Mouse (Mus musculus): ENCODE data around the gene Cpne6. TPM values are rescaled to one million over a fixed set of nuclear protein-coding genes. Genes with fewer than 3 reads are reported as not detected.

The Cpne6 gene
- polyA plus RNA-seq, 1 experiment, result not detected

- WGBS, result 57% methylated on average over 7 of the region's 7 CpGs
- Histone ChIP-seq H3K4me3 (replicated peaks; ENCODE audit: control insufficient read depth, low read depth, low read length) (no peak overlapping the region), H3K4me1 (ENCODE audit: control insufficient read depth, insufficient read depth, low read length) (no peaks in the 10 kb centered on the region), H3K27ac (ENCODE audit: control insufficient read depth, insufficient read depth, low read depth, low read length, poor library complexity) (no peak overlapping the region)
- TF ChIP-seq POLR2A (IDR thresholded peaks at IDR 0.05; ENCODE audit: borderline replicate concordance, control insufficient read depth, low read depth, low read length) (no peak), CTCF (IDR thresholded peaks at IDR 0.05; ENCODE audit: control insufficient read depth, insufficient read depth, low read length) (no peak)
Observed at GRCm38 (mm10) chr14:55507801-55508200, 2.4 kb upstream of the Cpne6 start.

- Histone ChIP-seq H3K4me3 (replicated peaks; ENCODE audit: control insufficient read depth, low read depth, low read length) (no peak overlapping the region), H3K27ac (ENCODE audit: control insufficient read depth, insufficient read depth, low read depth, low read length, poor library complexity) (no peak overlapping the region), H3K4me1 (ENCODE audit: control insufficient read depth, insufficient read depth, low read length) (no peaks in the 10 kb centered on the region)
- TF ChIP-seq POLR2A (IDR thresholded peaks at IDR 0.05; ENCODE audit: borderline replicate concordance, control insufficient read depth, low read depth, low read length) (no peak), CTCF (IDR thresholded peaks at IDR 0.05; ENCODE audit: control insufficient read depth, insufficient read depth, low read length) (no peak)
- WGBS, result 77% methylated on average over 10 of the region's 10 CpGs
Observed at GRCm38 (mm10) chr14:55509540-55509939, 705 bp upstream of the Cpne6 start.

GRCm38 (mm10) chr14:55511037-55511436 lies 792 bp downstream of the Cpne6 start:
- TF ChIP-seq POLR2A (IDR thresholded peaks at IDR 0.05; ENCODE audit: borderline replicate concordance, control insufficient read depth, low read depth, low read length), result no peak
- no peak for TF ChIP-seq CTCF (IDR thresholded peaks at IDR 0.05; ENCODE audit: control insufficient read depth, insufficient read depth, low read length)
- H3K4me1 ChIP-seq (ENCODE audit: control insufficient read depth, insufficient read depth, low read length), result no peaks in the 10 kb centered on the region
- no peak overlapping the region for H3K4me3 ChIP-seq (replicated peaks; ENCODE audit: control insufficient read depth, low read depth, low read length)
- 53% methylated on average over 7 of the region's 7 CpGs for WGBS
- H3K27ac ChIP-seq (ENCODE audit: control insufficient read depth, insufficient read depth, low read depth, low read length, poor library complexity), result no peak overlapping the region

GRCm38 (mm10) chr14:55513927-55514326 lies 3.7 kb downstream of the Cpne6 start:
- 51% methylated on average over 10 of the region's 10 CpGs for WGBS
- no peaks in the 10 kb centered on the region for H3K4me1 ChIP-seq (ENCODE audit: control insufficient read depth, insufficient read depth, low read length)
- TF ChIP-seq CTCF (IDR thresholded peaks at IDR 0.05; ENCODE audit: control insufficient read depth, insufficient read depth, low read length) (no peak), POLR2A (IDR thresholded peaks at IDR 0.05; ENCODE audit: borderline replicate concordance, control insufficient read depth, low read depth, low read length) (no peak)
- H3K4me3 ChIP-seq (replicated peaks; ENCODE audit: control insufficient read depth, low read depth, low read length), result no peak overlapping the region
- no peak overlapping the region for H3K27ac ChIP-seq (ENCODE audit: control insufficient read depth, insufficient read depth, low read depth, low read length, poor library complexity)

- Histone ChIP-seq H3K4me3 (replicated peaks; ENCODE audit: control insufficient read depth, low read depth, low read length) (no peak overlapping the region), H3K27ac (ENCODE audit: control insufficient read depth, insufficient read depth, low read depth, low read length, poor library complexity) (no peak overlapping the region), H3K4me1 (ENCODE audit: control insufficient read depth, insufficient read depth, low read length) (no peaks in the 10 kb centered on the region)
- TF ChIP-seq POLR2A (IDR thresholded peaks at IDR 0.05; ENCODE audit: borderline replicate concordance, control insufficient read depth, low read depth, low read length), result no peak
- no peak for TF ChIP-seq CTCF (IDR thresholded peaks at IDR 0.05; ENCODE audit: control insufficient read depth, insufficient read depth, low read length)
- WGBS, result 89% methylated on average over 4 of the region's 4 CpGs
Observed at GRCm38 (mm10) chr14:55515846-55516245, 5.6 kb downstream of the Cpne6 start.

GRCm38 (mm10) chr14:55518897-55519296 lies 8.7 kb downstream of the Cpne6 start:
- H3K4me1 ChIP-seq (ENCODE audit: control insufficient read depth, insufficient read depth, low read length), result no peaks in the 10 kb centered on the region
- no peak overlapping the region for H3K27ac ChIP-seq (ENCODE audit: control insufficient read depth, insufficient read depth, low read depth, low read length, poor library complexity)
- no peak for TF ChIP-seq CTCF (IDR thresholded peaks at IDR 0.05; ENCODE audit: control insufficient read depth, insufficient read depth, low read length)
- TF ChIP-seq POLR2A (IDR thresholded peaks at IDR 0.05; ENCODE audit: borderline replicate concordance, control insufficient read depth, low read depth, low read length), result no peak
- 68% methylated on average over 2 of the region's 2 CpGs for WGBS
- no peak overlapping the region for H3K4me3 ChIP-seq (replicated peaks; ENCODE audit: control insufficient read depth, low read depth, low read length)

- 65% methylated on average over 4 of the region's 4 CpGs for WGBS
- TF ChIP-seq POLR2A (IDR thresholded peaks at IDR 0.05; ENCODE audit: borderline replicate concordance, control insufficient read depth, low read depth, low read length), result no peak
- no peak for TF ChIP-seq CTCF (IDR thresholded peaks at IDR 0.05; ENCODE audit: control insufficient read depth, insufficient read depth, low read length)
- no peaks in the 10 kb centered on the region for H3K4me1 ChIP-seq (ENCODE audit: control insufficient read depth, insufficient read depth, low read length)
- no peak overlapping the region for H3K4me3 ChIP-seq (replicated peaks; ENCODE audit: control insufficient read depth, low read depth, low read length)
- H3K27ac ChIP-seq (ENCODE audit: control insufficient read depth, insufficient read depth, low read depth, low read length, poor library complexity), result no peak overlapping the region
Observed at GRCm38 (mm10) chr14:55519604-55520003, 9.4 kb downstream of the Cpne6 start.

GRCm38 (mm10) chr14:55520451-55521361 lies 10.5 kb downstream of the Cpne6 start:
- Histone ChIP-seq H3K4me3 (replicated peaks; ENCODE audit: control insufficient read depth, low read depth, low read length) (no peak overlapping the region), H3K27ac (ENCODE audit: control insufficient read depth, insufficient read depth, low read depth, low read length, poor library complexity) (no peak overlapping the region), H3K4me1 (ENCODE audit: control insufficient read depth, insufficient read depth, low read length) (no peaks in the 10 kb centered on the region)
- 3% methylated on average over 61 of the region's 61 CpGs for WGBS
- TF ChIP-seq POLR2A (IDR thresholded peaks at IDR 0.05; ENCODE audit: borderline replicate concordance, control insufficient read depth, low read depth, low read length) (no peak), CTCF (IDR thresholded peaks at IDR 0.05; ENCODE audit: control insufficient read depth, insufficient read depth, low read length) (no peak)

Data from bone marrow, adult 2 months (tissue).